Mouse (Mus musculus) stomach, postnatal 0 days (tissue): Measurements from ENCODE around the gene H2-Q10. TPM values are rescaled to one million over a fixed set of nuclear protein-coding genes. Genes with fewer than 3 reads are reported as not detected.
A peak's percentile ranks its signal among the peaks of the same experiment; 100 is the strongest.
"Not testable (repeated sequence)": the region's sequence is repeated elsewhere in the genome, so short reads cannot be mapped to it uniquely, and the experiment has no call there.

Experiments used
- ATAC-seq: fragments of 200-750 bp; cut with Nextera tagmentation; 2 replicates; pipeline ENCODE4 v1.8.0; 2017; ENCODE audit not compliant: low FRiP score, low TSS enrichment
- DNase-seq: peaks from one replicate; pipeline ENCODE4 v3.0.0-alpha.2; 2016; ENCODE audit warnings: low spot score
- H3K27ac ChIP-seq: fragments of 300-500 bp; sonication (generic); replicated peaks from 2 replicates; pipeline ENCODE4 v1.5.1; 2014; ENCODE audit warnings: mild to moderate bottlenecking, control low read depth
- H3K27me3 ChIP-seq: fragments of 300-500 bp; sonication (generic); 2 replicates; pipeline ENCODE4 v1.6.1; 2014; ENCODE audit warnings: low read length; ENCODE audit not compliant: control insufficient read depth, insufficient read depth
- H3K36me3 ChIP-seq: fragments of 300-500 bp; sonication (generic); 2 replicates; pipeline ENCODE4 v1.6.1; 2014; ENCODE audit warnings: low read length, mixed read lengths; ENCODE audit not compliant: control insufficient read depth, insufficient read depth
- H3K4me1 ChIP-seq: fragments of 300-500 bp; sonication (generic); replicated peaks from 2 replicates; pipeline ENCODE4 v1.6.1; 2014; ENCODE audit warnings: antibody characterized with exemption; ENCODE audit not compliant: control insufficient read depth, insufficient read depth
- H3K4me2 ChIP-seq: fragments of 300-500 bp; sonication (generic); replicated peaks from 2 replicates; pipeline ENCODE4 v1.6.1; 2014; ENCODE audit warnings: low read depth, mild to moderate bottlenecking, control low read depth, moderate library complexity
- H3K4me3 ChIP-seq: fragments of 300-500 bp; sonication (generic); 2 replicates; pipeline ENCODE4 v1.5.1; 2014; ENCODE audit warnings: low read depth, low read length, control low read depth
- H3K9ac ChIP-seq: fragments of 300-500 bp; sonication (generic); 2 replicates; pipeline ENCODE4 v1.6.1; 2014; ENCODE audit warnings: mild to moderate bottlenecking, low read length, control low read depth, mixed read lengths
- H3K9me3 ChIP-seq: fragments of 300-500 bp; sonication (generic); 2 replicates; pipeline ENCODE4 v1.6.1; 2016; ENCODE audit warnings: low read length; ENCODE audit not compliant: control insufficient read depth
- CTCF ChIP-seq: IDR thresholded peaks from 2 replicates; pipeline ENCODE4 v1.5.1; 2016; ENCODE audit warnings: antibody characterized with exemption, low read depth, mild to moderate bottlenecking, moderate library complexity
- EP300 ChIP-seq: optimal IDR thresholded peaks from 2 replicates; pipeline ENCODE3; 2016; ENCODE audit warnings: antibody characterized with exemption
- WGBS: fragments of 180-500 bp; shearing (Covaris S2); extraction: QIAGEN DNeasy Blood & Tissue Kit; methylation state at CpG from one replicate; pipeline ENCODE4 v1.1.7; 2014; 5-methylcytosine and 5-hydroxymethylcytosine counted together
- polyA plus RNA-seq: library from polyadenylated mRNA; unstranded; fragments of >200 nt; fragmentation: Nextera tagmentation; extraction: Ambion mirVana; gene quantifications from 2 replicates; pipeline ENCODE4 v1.2.1, GENCODE M21; 2015

Gene H2-Q10
- polyA plus RNA-seq, 1 experiment from 2014 or later, result 0.99 TPM

DNA sequence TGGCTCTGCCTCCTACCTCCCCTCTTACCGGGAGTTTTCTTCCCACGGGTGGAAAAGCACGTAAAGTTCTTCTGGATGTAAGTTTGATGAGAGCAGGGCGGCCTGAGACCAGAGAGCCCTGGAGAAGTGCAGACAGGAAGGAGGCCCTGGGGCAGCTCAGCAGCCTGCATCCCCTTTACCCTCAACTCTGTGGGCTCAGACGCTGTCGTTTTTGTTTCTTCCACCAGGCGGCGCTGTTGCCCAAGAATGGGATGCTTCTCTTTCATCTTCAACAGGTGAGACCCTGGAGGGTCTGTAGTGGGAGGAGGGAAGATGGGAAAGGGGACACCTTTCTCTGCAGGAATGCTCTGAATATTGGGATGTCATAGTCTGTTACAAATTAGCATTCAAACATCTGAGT is 4.2 kb upstream of the H2-Q10 start:
- not testable (repeated sequence) for H3K4me1 ChIP-seq, H3K27ac ChIP-seq, H3K4me3 ChIP-seq, H3K4me2 ChIP-seq, H3K36me3 ChIP-seq, ATAC-seq, H3K9me3 ChIP-seq, H3K9ac ChIP-seq, H3K27me3 ChIP-seq
- TF ChIP-seq CTCF, result peak; percentile 80
- 8% methylated on average over 8 of the region's 8 CpGs for WGBS
- peak; percentile 34 for DNase-seq

GRCm38 (mm10) chr17:35468936-35469335 is 953 bp upstream of the H2-Q10 start:
- H3K9me3 ChIP-seq, H3K4me3 ChIP-seq, H3K4me2 ChIP-seq, H3K36me3 ChIP-seq, DNase-seq, H3K27me3 ChIP-seq, ATAC-seq, H3K27ac ChIP-seq, H3K4me1 ChIP-seq, H3K9ac ChIP-seq: not testable (repeated sequence)
- 54% methylated on average over 3 of the region's 3 CpGs for WGBS

- no peaks in the 10 kb centered on the region for H3K9me3 ChIP-seq
- no peaks in the 10 kb centered on the region for H3K4me1 ChIP-seq
- no peak for TF ChIP-seq EP300
- TF ChIP-seq CTCF, result peak; percentile 93
- no peak overlapping the region for H3K4me2 ChIP-seq
- H3K4me3 ChIP-seq, result no peak overlapping the region
- H3K36me3 ChIP-seq, result no peaks in the 10 kb centered on the region
- H3K27ac ChIP-seq, result no peak overlapping the region
- H3K9ac ChIP-seq, result no peak overlapping the region
- ATAC-seq (no peak), DNase-seq (peak; percentile 67)
- WGBS, result under 1% methylated on average over 9 of the region's 9 CpGs
- no peaks in the 10 kb centered on the region for H3K27me3 ChIP-seq
These were observed 14.2 kb downstream of the H2-Q10 start for GRCm38 (mm10) chr17:35484066-35484465.

- Histone ChIP-seq H3K27ac (no peak overlapping the region), H3K9ac (no peak overlapping the region), H3K4me3 (no peak overlapping the region), H3K4me2 (no peak overlapping the region), H3K4me1 (no peaks in the 10 kb centered on the region), H3K9me3 (no peaks in the 10 kb centered on the region), H3K27me3 (no peaks in the 10 kb centered on the region), H3K36me3 (no peaks in the 10 kb centered on the region)
- no peak for TF ChIP-seq EP300
- TF ChIP-seq CTCF, result no peak
- WGBS, result 16% methylated on average over 4 of the region's 4 CpGs
- no peak; the same call in 1 of the 2 replicates for ATAC-seq
- peak; percentile 25 for DNase-seq
These were observed 15.8 kb downstream of the H2-Q10 start for GRCm38 (mm10) chr17:35485702-35486101.

DNA sequence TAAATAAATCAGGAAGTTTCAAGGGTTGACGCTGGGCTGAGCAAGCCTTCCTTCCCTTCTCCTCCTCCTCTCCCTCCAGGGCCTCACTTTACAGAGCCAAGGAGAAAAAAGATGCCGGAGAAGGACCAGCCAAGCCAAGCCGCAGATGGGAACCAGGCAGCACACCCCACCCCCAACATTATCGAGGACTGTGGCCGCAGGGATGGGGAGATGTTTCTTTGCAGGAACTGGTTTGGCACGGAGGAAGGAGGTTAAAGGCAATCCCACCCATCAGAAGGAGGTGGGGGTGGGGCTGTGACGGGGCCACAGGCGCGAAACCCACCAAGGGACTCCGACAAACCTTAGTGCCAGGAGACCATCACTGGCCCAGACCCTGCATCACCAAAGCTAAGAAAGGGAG is 16.8 kb downstream of the H2-Q10 start:
- 44% methylated on average over 10 of the region's 10 CpGs for WGBS
- no peak for DNase-seq
- H3K9ac ChIP-seq, result no peak overlapping the region

GRCm38 (mm10) chr17:35488041-35488440 is 18.2 kb downstream of the H2-Q10 start:
- Histone ChIP-seq H3K9ac (no peak overlapping the region), H3K9me3 (no peaks in the 10 kb centered on the region), H3K4me1 (no peaks in the 10 kb centered on the region), H3K27me3 (no peaks in the 10 kb centered on the region), H3K27ac (no peak overlapping the region), H3K36me3 (no peaks in the 10 kb centered on the region), H3K4me2 (no peak overlapping the region), H3K4me3 (no peak overlapping the region)
- ATAC-seq (no peak), DNase-seq (no peak)
- no peak for TF ChIP-seq EP300
- no peak for TF ChIP-seq CTCF
- 95% methylated on average over 2 of the region's 2 CpGs for WGBS

More for the DNA sequence above, 16.8 kb downstream of the H2-Q10 start:
- Histone ChIP-seq H3K4me1 (no peaks in the 10 kb centered on the region), H3K27ac (no peak overlapping the region), H3K4me2 (no peak overlapping the region), H3K4me3 (no peak overlapping the region), H3K36me3 (no peaks in the 10 kb centered on the region), H3K9me3 (no peaks in the 10 kb centered on the region), H3K27me3 (no peaks in the 10 kb centered on the region)
- TF ChIP-seq EP300 (no peak), CTCF (no peak)
- no peak for ATAC-seq
